Mouse (Mus musculus) CH12.LX (cell line): ENCODE measurements around the gene Gm42421. TPM values are rescaled to one million over a fixed set of nuclear protein-coding genes. Genes with fewer than 3 reads are reported as not detected.

Experiments used
- DNase-seq: peaks from one replicate; pipeline ENCODE4 v3.0.0-alpha.2; 2013; ENCODE audit errors: extremely low read depth
- H3K27ac ChIP-seq: 2 replicates; pipeline ENCODE4 v1.5.1; 2012; ENCODE audit warnings: low read depth, mild to moderate bottlenecking, control low read depth, moderate library complexity; ENCODE audit not compliant: insufficient read depth
- H3K27me3 ChIP-seq: replicated peaks from 2 replicates; pipeline ENCODE3; 2012; ENCODE audit warnings: inconsistent platforms
- H3K36me3 ChIP-seq, 2 experiments: replicated peaks in 1 of 2; 2 replicates each; pipeline versions ENCODE3 to v1.6.1; 2012; ENCODE audit warnings: inconsistent platforms in 1 of 2, low read length in 1 of 2, mild to moderate bottlenecking in 1 of 2, mixed read lengths in 1 of 2, moderate library complexity in 1 of 2; ENCODE audit not compliant: control insufficient read depth in 1 of 2, insufficient read depth in 1 of 2
- H3K4me1 ChIP-seq, 2 experiments: 2 replicates each; pipeline ENCODE4 v1.6.1; 2012; ENCODE audit warnings: inconsistent platforms in 1 of 2, moderate library complexity in 1 of 2; ENCODE audit not compliant: insufficient read depth in 2 of 2, control insufficient read depth in 1 of 2
- H3K4me2 ChIP-seq: 2 replicates; pipeline ENCODE4 v1.6.1; 2012; ENCODE audit warnings: low read depth, mild to moderate bottlenecking, control low read depth; ENCODE audit not compliant: poor library complexity, insufficient read depth, severe bottlenecking
- H3K4me3 ChIP-seq, 3 experiments: fragments of 150-350 bp in 1 of 3; sonication (generic) in 1 of 3; replicated peaks in 1 of 3; 2 replicates each; pipeline versions ENCODE3 to v1.5.1; 2011 to 2012; ENCODE audit warnings: low read depth in 2 of 3, low read length in 2 of 3, mild to moderate bottlenecking in 2 of 3, moderate library complexity in 2 of 3, control low read depth in 1 of 3, improper control_type of control experiment in 1 of 3, inconsistent platforms in 1 of 3, mixed read lengths in 1 of 3; ENCODE audit not compliant: poor library complexity in 1 of 3
- H3K79me2 ChIP-seq: replicated peaks from 2 replicates; pipeline ENCODE4 v1.6.1; 2012; ENCODE audit warnings: mild to moderate bottlenecking, moderate library complexity; ENCODE audit not compliant: control insufficient read depth, poor library complexity, insufficient read depth, severe bottlenecking; ENCODE audit errors: extremely low read depth
- H3K9ac ChIP-seq: 2 replicates; pipeline ENCODE4 v1.6.1; 2012; ENCODE audit warnings: low read depth, mild to moderate bottlenecking, control low read depth, moderate library complexity; ENCODE audit not compliant: insufficient read depth
- H3K9me3 ChIP-seq: replicated peaks from 2 replicates; pipeline ENCODE3; 2012; ENCODE audit warnings: low read length, inconsistent platforms, mixed read lengths
- CHD1 ChIP-seq: IDR thresholded peaks from 2 replicates; pipeline ENCODE4 v1.6.1; 2012; ENCODE audit warnings: low read depth, low read length, improper control_type of control experiment, inconsistent platforms
- ELF1 ChIP-seq: IDR thresholded peaks from 2 replicates; pipeline ENCODE4 v1.6.1; 2014; ENCODE audit warnings: low read depth, mild to moderate bottlenecking, inconsistent platforms, low read length, improper control_type of control experiment
- EP300 ChIP-seq: IDR thresholded peaks from 2 replicates; pipeline ENCODE4 v1.6.1; 2011; ENCODE audit warnings: low read length, improper control_type of control experiment
- HCFC1 ChIP-seq: IDR thresholded peaks from 2 replicates; pipeline ENCODE4 v1.6.1; 2012; ENCODE audit warnings: low read depth, mild to moderate bottlenecking, inconsistent platforms, low read length, improper control_type of control experiment
- IRF4 ChIP-seq: IDR thresholded peaks from 2 replicates; pipeline ENCODE4 v1.6.1; 2014; ENCODE audit warnings: low read depth, mild to moderate bottlenecking, inconsistent platforms, low read length, improper control_type of control experiment
- JUN ChIP-seq: IDR thresholded peaks from 2 replicates; pipeline ENCODE4 v1.6.1; 2011; ENCODE audit warnings: low read depth, mild to moderate bottlenecking, low read length, improper control_type of control experiment, moderate library complexity; ENCODE audit not compliant: insufficient read depth
- KAT2A ChIP-seq: IDR thresholded peaks from 2 replicates; pipeline ENCODE4 v1.6.1; 2012; ENCODE audit warnings: low read length, improper control_type of control experiment, inconsistent platforms; ENCODE audit not compliant: insufficient replicate concordance
- MAFK ChIP-seq: IDR thresholded peaks from 2 replicates; pipeline ENCODE4 v1.6.1; 2011; ENCODE audit warnings: low read length, improper control_type of control experiment; ENCODE audit not compliant: insufficient replicate concordance
- MAX ChIP-seq: IDR thresholded peaks from 2 replicates; pipeline ENCODE4 v1.6.1; 2011; ENCODE audit warnings: low read length, improper control_type of control experiment
- MEF2A ChIP-seq: IDR thresholded peaks from 2 replicates; pipeline ENCODE4 v1.6.1; 2014; ENCODE audit warnings: low read depth, mild to moderate bottlenecking, inconsistent platforms, low read length, improper control_type of control experiment, borderline replicate concordance
- MYC ChIP-seq: IDR thresholded peaks from 2 replicates; pipeline ENCODE4 v1.6.1; 2011; ENCODE audit warnings: low read depth, mild to moderate bottlenecking, improper control_type of control experiment, low read length
- NELFE ChIP-seq: IDR thresholded peaks from 2 replicates; pipeline ENCODE4 v1.6.1; 2011; ENCODE audit warnings: low read depth, low read length, improper control_type of control experiment
- PAX5 ChIP-seq: IDR thresholded peaks from 2 replicates; pipeline ENCODE4 v1.6.1; 2012; ENCODE audit warnings: low read length, inconsistent platforms, mixed read lengths
- POLR2AphosphoS2 ChIP-seq: IDR thresholded peaks from 2 replicates; pipeline ENCODE4 v1.6.1; 2011; ENCODE audit warnings: low read depth, low read length, improper control_type of control experiment
- RAD21 ChIP-seq: IDR thresholded peaks from 2 replicates; pipeline ENCODE4 v1.6.1; 2011; ENCODE audit warnings: low read depth, mild to moderate bottlenecking, low read length, improper control_type of control experiment, moderate library complexity
- RCOR1 ChIP-seq: conservative IDR thresholded peaks from 2 replicates; pipeline ENCODE4 v1.6.1; 2012; ENCODE audit warnings: low read depth, mild to moderate bottlenecking, inconsistent platforms, low read length, improper control_type of control experiment
- SMC3 ChIP-seq: IDR thresholded peaks from 2 replicates; pipeline ENCODE4 v1.6.1; 2011; ENCODE audit warnings: low read depth, low read length, improper control_type of control experiment
- TBP ChIP-seq: conservative IDR thresholded peaks from 2 replicates; pipeline ENCODE4 v1.6.1; 2011; ENCODE audit warnings: low read depth, low read length, improper control_type of control experiment
- USF2 ChIP-seq: conservative IDR thresholded peaks from 2 replicates; pipeline ENCODE4 v1.6.1; 2011; ENCODE audit warnings: low read depth, low read length, improper control_type of control experiment
- ZC3H11A ChIP-seq: IDR thresholded peaks from 2 replicates; pipeline ENCODE4 v1.6.1; 2012; ENCODE audit warnings: low read depth, mild to moderate bottlenecking, inconsistent platforms, low read length, improper control_type of control experiment
- ZKSCAN1 ChIP-seq: IDR thresholded peaks from 2 replicates; pipeline ENCODE4 v1.6.1; 2012; ENCODE audit warnings: low read depth, inconsistent platforms, low read length, improper control_type of control experiment, borderline replicate concordance
- ZMIZ1 ChIP-seq: IDR thresholded peaks from 2 replicates; pipeline ENCODE4 v1.6.1; 2012; ENCODE audit warnings: low read depth, mild to moderate bottlenecking, inconsistent platforms, low read length, improper control_type of control experiment
- dilution Hi-C: fragments of 300-500 bp; cut with MboI; formaldehyde crosslinking; loops from 2 replicates; pipeline ENCODE4 v1.14.3; 2020; ENCODE audit warnings: low sequenced_read_pairs; ENCODE audit not compliant: extremely low pct_unique_long_range_greater_than_20kb, extremely low pct_ligation_motif_present
- in situ Hi-C: fragments of 300-500 bp; cut with MboI; formaldehyde crosslinking; loops from 3 replicates; pipeline ENCODE4 v1.14.3; 2019; ENCODE audit warnings: low sequenced_read_pairs, low pct_ligation_motif_present, low pct_unique_long_range_greater_than_20kb, mixed read lengths
- polyA plus RNA-seq: library from polyadenylated mRNA; unstranded; fragments of >175 nt; gene quantifications from 2 replicates; pipeline ENCODE4 v1.2.1, GENCODE M21; 2012; ENCODE audit warnings: low read depth; ENCODE audit not compliant: insufficient read length
- total RNA-seq, 2 experiments: library from RNA; depleted of rRNA; stranded (reverse); fragments of 300-350 nt in 1 of 2; fragments of >200 nt in 1 of 2; gene quantifications; 2 replicates each; pipeline ENCODE4 v1.2.3; 2012 to 2014

Gm42421 gene
- total and polyA plus RNA-seq, 3 experiments = 0.59 to 1.4 (median 1.0) TPM

DNA sequence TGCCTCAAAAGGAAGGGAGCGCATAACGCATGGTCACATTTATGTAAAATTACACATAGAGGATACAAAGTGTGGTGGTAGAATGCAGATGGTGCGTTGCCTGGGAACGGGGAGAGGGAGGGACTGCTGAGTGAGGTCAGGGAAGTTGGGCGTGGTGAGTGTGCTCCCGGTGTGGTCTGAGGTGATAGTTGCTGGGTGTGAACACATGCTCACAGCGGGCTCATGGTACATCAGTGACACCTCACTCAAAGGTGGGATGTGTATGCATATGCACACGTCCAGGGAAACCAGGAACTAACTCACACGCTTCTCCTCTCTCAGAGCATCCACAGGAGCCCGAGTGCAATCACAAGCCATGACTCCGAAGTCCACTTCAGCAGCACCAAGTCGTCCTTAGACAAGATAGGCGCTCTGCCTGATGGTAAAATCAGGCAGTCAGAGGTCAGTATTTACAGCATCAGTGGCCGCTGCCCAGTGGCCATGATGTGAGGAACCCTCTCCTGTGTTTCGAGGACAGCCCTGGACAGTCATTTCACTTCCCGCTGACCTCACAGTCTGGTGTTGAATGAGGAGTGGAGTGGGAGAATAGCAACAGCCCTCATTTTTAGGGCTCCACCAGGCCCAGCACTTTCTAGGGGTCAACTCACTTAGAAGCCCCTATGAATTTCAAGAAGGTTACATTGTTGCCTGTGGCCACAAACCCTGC, 48.9 kb downstream of the Gm42421 start:
- no peak overlapping the region for H3K27ac ChIP-seq
- no peak overlapping the region for H3K4me2 ChIP-seq
- H3K36me3 ChIP-seq = peaks cover 0 to 8% of the 10 kb centered on the region in 2 experiments

DNA sequence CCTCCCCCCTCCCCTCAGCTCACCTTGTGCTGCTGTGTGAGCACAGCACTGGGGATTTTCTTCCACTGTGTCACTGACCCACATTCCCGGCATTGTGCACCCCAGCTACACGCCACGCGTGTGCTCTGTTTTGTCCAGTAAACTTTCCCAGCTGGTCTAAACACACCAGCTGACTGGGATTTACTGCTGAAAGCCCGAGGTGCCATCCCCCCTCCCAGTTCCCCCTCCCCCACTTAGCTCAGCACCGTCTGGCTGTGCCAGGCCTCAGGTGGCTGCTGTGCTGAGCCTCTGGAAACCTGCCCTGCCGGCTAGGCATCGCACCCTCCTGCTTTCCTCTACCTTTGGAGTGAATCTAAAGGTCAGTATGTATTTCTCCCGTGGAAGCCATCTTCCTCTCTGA, 52.9 kb downstream of the Gm42421 start:
- no peaks in the 10 kb centered on the region for H3K79me2 ChIP-seq
- H3K4me3 ChIP-seq = no peak overlapping the region
- TF ChIP-seq MAFK (no peak), MEF2A (no peak), NELFE (no peak), RCOR1 (no peak), SMC3 (no peak), MAX (no peak), ZC3H11A (no peak), POLR2AphosphoS2 (no peak), IRF4 (no peak), PAX5 (no peak), TBP (no peak), ZMIZ1 (no peak), USF2 (no peak), RAD21 (no peak), ELF1 (no peak), JUN (no peak), MYC (no peak), ZKSCAN1 (no peak)
- no peak for DNase-seq
- no peak overlapping the region for H3K4me2 ChIP-seq
- dilution Hi-C loops = no loop called here
- H3K9ac ChIP-seq = no peak overlapping the region
- H3K4me1 ChIP-seq = no peaks in the 10 kb centered on the region
- H3K36me3 ChIP-seq = peaks cover 13 to 46% of the 10 kb centered on the region in 2 experiments
- H3K27me3 ChIP-seq = no peaks in the 10 kb centered on the region
- H3K27ac ChIP-seq = no peak overlapping the region
- H3K9me3 ChIP-seq = no peaks in the 10 kb centered on the region
- in situ Hi-C loops = no loop called here

More for the DNA sequence above, 48.9 kb downstream of the Gm42421 start:
- H3K79me2 ChIP-seq = no peaks in the 10 kb centered on the region
- H3K4me1 ChIP-seq = peaks cover 0 to 4% of the 10 kb centered on the region in 2 experiments; a peak in 1 of 4 replicates
- no peak overlapping the region for H3K4me3 ChIP-seq
- H3K9ac ChIP-seq = no peak overlapping the region
- dilution Hi-C loops = no loop called here
- H3K9me3 ChIP-seq = no peaks in the 10 kb centered on the region
- TF ChIP-seq HCFC1 = no peak
- no peak for TF ChIP-seq KAT2A
- no peak for TF ChIP-seq ZC3H11A
- TF ChIP-seq CHD1 = no peak
- no peak for TF ChIP-seq ZMIZ1
- no peak for TF ChIP-seq ELF1
- no peak for TF ChIP-seq MEF2A
- no peak for TF ChIP-seq EP300
- no peak for DNase-seq
- in situ Hi-C loops = no loop called here
- H3K27me3 ChIP-seq = no peaks in the 10 kb centered on the region
